Mouse (Mus musculus) thymus, postnatal 25 days (tissue): ENCODE results near the gene Mettl25.

Source experiments
- DNase-seq: peaks from one replicate; pipeline ENCODE4 v3.0.0; 2022

The Mettl25 gene

DNA sequence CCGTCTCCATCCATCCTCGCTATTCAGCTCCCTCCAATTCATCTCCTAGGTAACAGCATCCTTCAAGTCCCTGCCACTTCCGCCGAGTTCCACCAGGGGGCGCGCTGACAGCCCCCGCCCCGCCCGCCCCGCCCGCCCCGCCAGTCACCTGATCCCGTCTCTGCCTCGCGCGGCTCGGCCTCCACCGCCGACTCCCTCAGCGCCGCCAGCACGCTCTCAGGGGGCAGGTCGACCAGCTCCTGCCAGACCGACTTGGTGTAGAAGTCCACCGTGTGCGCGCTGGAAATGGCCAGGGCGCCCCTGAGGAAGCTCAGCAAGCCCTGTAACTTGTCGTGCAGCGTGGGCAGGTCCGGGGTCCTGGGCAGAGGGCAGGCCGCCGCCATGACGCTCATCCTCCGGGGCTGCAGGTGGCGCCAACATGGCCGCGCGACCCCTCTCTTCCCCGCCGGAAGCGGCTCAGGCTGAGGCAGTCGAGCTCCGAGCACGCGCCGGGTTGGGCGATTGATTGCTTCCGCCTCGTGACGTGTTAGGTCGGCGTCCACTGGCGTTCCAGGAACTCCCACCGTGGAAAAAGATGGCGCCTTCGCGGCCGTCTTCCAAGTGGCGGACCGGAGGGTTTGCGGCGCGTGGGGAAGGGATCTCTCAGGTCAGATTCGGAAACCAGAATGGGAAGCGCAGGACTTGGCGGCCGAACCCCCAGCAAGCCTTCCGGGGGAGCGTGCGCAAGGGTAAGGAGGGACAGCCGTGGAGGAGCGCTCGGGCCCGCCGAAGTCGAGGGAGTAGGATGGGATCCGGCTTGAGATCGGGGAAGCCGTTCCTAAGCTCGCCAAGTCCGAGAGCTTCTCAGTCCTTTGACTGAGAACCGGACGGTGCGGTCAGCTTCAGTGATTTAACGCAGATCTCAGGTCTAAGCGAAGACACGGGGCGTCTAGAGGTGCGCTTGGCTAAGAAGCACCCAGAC, at the start of gene Mettl25, which contains the start of gene Ccdc59:
Gene Mettl25, minus strand, starts transcription at position 453 of the 961 bp plus-strand sequence.
Gene Ccdc59, plus strand, starts transcription at position 140 of the 961 bp plus-strand sequence.
- peak; percentile 97 for DNase-seq

DNA sequence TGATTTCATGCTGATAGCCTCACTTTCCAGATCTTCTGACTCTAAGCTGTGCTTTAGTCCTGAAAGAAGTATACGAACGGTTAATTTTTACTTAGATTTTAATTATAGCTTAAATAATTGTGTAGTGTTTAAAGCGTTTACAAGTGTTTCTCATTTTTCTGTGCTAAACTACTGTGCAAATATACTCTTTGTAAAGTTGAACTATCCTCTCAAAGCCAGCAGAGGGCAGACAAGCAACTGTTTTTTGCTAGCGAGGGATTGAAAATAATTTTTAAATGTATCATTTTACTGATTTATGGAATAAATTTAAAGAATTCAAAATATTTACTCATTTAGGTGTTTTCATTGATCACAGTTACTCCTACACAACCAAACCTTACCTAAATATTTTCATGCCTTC, 26.1 kb upstream of the Mettl25 start:
- no peak for DNase-seq

DNA sequence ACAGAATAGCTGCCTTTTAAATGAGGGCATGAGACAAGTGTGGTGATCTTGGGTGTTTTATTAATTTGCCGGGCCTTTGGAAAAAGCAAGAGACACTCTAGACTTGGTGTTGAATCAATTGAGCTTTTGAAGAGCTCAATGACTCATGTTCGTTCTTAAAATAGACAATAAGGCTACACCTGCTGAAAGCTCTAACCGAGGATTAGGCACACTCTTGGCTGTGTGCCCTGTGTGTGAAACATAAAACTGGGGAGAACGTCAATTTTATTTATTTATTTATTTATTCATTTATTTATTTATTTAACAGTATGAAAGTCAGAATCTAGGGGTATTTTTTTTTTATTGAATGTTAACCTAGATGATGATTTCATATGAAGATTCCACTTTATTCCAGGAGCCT, 10.0 kb upstream of the Mettl25 start:
- DNase-seq: no peak

DNA sequence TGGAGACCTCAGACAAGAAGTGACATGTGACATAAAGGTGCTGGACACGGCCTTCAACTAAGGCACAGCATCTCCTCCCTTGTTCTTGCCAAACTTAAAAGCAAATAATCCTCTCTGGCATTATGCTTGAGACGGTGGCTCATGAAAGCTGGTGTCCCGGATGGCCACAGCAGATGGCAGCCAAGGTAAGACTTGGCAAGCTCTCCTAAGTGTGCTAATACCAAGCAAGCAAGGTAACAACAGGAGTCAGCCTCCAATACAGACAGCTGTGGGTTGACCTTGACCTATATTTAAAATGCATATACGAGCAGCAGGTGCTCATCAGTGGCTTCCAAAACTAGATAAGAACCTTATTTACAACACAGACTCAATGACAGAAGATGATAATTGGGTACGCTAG, 9.1 kb upstream of the Mettl25 start:
- no peak for DNase-seq

DNA sequence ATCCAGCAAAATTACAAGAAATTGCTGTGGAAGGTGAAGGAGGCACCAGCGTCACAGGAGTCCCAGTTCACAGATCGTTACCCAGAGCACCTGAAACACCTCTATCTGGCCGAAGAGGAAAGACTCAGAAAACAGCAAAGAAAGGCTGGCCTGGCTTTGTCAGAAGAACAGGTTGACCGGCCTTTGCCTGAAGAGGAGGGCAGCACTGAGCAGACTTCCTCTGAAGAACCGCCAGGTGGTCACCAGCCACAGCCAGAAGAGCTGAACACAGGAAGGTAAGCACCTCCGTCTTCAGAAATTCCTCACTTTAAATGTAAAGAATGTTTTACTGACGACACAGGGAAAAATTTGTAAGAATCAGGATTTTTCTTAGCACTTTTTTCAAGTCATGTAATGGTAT, 1.4 kb upstream of the Mettl25 start:
- no peak for DNase-seq

DNA sequence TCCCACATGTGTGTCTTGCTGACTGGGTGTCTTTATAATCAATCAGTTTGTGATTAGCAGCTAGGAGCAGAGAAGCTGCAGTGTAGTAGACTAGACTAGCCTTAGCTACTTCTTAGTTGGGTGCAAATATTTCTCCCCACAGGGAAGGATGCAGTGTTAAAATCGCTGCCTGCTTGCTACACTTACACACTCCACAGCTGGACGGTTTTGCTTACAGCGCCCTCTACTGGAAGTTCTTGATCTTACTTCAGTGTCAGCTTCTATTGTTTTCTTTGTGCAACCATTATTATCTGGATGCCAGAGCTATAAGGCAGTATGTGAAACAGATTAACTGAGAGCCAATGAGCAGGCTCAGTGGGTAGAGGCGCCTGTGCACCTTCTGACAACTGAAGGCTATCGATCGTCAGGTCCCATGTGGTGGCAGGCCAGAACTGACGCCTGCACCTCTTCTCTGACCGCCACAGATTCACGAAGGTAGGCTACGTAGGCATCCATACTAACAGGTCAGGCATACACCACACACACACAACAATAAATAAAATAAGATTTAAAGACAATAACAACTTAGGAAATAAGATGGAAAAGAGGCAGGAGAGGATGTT, 6.5 kb downstream of the Mettl25 start:
- peak; percentile 24 for DNase-seq

DNA sequence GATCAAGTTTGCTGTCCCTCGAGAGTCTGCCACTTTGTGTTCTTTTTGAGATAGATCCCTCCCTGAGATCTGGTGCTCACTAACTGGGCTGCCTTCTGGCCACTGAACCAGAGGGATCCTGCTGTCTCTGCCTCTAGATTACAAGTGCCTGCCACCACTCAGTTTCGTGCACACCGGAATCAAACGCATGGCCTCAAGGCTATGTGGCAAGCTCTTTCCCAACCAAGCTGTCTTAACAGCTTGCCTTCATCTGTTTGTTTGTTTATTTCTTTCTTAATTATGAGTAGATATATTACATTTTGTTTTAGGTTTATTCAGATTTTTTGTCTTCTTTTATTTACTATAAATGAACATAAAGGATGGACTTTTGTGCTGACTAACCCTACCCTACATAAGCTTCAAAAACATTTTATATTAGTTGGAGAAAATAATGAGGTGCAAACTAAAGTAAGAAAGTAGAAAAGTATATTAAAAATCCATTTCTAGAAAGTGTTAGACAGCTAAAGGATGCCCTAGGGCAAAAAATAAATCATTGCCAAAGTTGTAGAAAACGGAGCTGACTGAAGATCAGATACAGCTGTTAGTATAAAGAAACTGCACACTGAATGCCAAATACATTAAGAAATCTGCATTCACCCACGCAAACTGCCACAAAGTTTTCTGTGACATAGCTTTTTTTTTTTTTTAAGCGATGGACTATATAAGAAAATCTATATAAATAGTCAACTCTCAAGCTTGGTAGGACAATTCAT, 34.7 kb downstream of the Mettl25 start:
- DNase-seq: no peak

DNA sequence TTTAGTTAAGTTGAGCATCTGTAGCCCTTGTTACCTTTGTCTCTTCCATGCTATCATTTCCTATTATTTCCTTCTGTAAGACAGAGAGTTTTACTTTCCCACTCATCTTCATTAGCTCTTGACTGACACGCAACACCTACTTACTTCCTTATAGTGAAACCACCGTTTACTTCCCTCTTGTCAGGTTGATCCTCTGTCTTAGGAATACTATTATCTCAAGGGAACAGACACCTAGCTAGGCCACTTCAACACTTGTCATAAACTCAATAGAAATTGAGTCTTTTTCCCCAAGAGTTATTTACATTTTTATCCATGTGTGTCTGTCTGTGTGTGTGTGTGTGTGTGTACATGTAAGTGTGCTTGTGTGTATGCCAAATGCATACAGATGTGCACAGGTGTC, 37.7 kb downstream of the Mettl25 start:
- DNase-seq: no peak

DNA sequence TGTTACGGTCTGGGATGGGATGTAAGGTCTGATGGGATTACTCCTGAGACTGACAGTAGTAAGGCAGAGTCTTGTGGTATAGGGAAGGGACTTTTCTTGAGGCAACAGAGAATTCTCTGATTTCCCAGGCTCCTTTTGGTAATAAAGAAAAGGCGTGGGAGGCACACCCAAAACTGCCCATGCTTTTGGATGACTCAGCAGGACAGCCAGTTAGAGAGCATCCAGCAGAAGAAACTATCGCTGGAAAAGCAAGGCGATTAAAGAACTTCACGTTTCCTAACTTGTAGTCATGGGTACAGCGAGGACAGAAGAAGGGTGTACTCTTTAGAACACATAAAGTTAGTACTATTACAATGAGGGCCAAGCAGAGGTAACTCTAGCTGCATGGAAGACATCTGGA, 39.0 kb downstream of the Mettl25 start:
- DNase-seq: no peak

DNA sequence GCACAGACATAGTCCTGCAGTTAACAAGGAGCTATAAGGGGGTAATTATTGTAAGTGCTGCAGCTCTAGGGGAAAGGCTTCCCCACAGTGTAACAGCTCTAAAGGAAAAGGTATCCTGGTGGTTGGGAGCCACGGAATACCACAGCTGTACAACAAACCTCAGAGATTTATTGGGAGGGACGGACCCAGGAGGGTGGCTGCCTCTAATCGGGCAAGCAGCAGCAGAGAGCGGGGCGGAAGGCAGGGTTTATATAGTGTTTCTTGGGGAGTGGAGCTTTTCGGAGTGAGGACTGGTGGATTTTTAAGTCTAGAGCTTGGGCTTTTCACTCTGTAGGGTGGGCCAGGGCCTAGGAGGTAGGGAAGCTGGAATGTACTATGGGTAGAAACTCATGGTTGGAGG, 40.0 kb downstream of the Mettl25 start:
- no peak for DNase-seq

DNA sequence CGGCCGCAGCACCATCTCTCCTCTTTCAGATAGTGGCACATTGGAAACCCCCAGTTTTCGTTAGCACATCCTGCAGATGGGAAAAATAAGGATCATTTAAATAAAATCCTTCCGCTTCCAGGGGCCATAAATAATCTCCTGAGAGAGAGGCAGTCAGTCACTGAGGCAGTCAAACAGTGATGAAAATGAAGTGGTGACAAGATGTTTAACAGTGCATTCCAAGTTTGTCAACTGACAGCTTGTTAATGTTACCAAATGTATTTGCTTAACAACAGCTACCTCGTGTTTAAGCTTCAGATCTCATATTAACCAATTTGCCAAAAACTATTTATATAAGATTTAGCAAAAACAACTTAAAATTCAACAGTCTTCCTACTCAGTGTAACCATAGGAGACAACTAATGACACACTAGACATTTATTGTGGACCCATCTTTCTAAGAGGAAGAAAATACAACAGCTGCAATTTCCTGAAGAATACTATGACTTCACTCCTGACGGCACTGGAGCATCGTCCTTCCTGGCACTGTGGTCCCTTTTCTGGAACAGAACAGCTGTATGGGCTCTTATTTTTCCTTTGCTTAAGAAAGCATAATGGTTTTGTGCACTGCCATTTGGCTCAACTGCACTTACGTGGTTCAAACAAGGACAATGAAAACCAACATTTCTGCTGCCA, 43.8 kb downstream of the Mettl25 start:
- DNase-seq: no peak

DNA sequence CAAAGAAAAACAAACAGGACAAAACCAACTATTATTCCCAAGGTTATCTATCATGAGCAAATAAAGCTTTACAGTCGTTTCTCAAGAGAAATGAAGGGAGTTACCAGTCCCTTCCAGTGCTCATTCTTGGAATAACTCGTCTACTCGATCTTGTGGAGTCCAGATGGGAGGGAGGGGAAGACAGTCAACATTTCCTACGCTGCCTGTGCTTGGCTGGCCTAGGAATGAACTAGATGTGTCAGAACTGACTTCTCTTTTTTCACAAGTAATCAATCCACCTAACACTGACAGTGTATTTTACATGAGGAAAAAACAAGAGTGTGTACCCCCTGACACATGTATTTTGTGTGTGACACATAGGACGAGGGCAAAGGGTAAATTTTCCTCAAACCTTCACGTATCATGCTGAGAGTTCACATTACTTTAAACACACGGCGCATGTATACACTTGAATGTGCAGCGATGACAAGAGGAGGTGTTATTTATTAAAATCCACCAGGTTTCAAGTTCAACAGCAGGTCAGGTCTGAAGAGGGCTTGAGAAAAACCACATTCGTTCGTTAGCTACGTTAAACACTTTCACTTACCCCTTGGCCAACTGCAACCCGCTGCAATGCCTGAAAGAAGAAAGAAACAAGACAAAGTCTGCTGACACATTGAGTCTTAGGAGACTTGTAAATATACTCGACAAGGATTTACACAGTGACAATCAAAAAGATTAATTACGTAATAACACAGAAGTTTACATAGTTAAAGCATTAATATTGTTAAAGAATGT, 47.2 kb downstream of the Mettl25 start:
- no peak for DNase-seq

DNA sequence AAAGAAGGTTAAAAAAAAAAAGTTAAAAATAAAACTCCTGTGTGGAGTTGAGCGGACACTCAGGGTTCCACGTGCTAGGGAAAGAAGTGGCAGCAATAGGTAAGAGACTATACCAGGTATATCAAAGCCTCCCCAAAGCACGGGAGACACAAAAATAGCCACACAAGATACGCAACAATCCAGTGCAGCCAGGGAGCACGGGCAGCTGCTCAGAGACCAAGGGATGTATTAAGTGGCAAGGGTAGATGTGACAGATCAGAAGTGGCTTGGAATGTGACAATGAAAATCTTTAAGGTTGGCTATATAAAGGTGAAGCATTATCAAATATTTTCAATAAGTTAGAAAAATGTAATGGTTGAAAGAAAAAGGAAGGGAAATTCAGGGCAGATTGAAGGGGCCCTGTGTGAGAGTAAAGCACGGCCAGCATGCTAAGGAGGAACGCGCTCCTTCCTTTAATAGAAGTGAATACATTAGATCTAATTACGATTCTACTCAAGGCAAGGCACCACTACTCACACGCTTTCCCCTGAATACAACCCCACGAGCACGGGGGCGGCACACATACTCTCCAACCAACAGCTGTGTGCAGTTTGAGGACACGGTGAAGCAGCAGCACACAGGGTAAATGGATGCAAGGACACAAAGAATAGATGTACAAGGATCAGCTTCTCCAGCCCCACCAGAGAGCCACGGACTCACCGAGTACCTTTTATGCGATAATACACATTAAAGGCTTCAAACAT, 52.3 kb downstream of the Mettl25 start:
- no peak for DNase-seq

DNA sequence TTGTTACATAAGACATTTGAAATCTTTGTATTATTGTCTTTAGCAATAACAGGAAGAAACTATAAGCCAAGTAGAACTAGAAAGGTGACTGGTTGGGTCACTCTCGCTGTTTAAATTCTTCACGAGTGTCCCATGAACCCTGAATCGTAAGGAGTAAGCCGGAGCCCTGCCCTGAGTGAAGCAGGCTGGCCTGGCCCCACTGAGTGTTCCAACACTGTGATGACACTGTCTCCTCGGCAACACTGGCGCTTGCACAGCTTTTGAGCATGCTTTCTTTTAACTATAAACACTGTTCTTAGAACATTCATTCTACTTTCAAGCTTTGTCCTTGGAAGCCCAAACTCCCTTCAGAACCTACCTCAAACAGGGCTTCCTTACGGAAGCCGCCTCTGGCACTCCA, 57.4 kb downstream of the Mettl25 start:
- DNase-seq: no peak

DNA sequence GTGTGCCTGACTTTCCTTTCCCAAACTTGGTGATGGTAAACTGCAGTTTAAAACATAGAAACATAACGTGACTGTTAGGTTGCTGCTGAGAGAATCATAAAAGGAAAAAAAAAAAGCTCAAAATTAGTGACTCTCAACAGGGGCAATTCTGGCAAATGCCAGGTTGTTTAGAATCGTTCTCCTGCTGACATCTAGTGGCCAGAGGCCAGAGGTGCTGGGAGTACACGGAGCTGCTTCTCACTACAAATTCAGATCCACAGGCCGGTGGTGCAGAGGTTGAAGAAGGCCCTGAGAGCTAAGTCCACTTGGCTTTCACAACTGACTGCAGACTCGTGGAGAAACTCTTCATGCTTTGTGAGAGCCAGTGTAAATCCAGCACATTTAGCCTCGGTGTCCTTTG, 66.8 kb downstream of the Mettl25 start:
- peak; percentile 32 for DNase-seq

DNA sequence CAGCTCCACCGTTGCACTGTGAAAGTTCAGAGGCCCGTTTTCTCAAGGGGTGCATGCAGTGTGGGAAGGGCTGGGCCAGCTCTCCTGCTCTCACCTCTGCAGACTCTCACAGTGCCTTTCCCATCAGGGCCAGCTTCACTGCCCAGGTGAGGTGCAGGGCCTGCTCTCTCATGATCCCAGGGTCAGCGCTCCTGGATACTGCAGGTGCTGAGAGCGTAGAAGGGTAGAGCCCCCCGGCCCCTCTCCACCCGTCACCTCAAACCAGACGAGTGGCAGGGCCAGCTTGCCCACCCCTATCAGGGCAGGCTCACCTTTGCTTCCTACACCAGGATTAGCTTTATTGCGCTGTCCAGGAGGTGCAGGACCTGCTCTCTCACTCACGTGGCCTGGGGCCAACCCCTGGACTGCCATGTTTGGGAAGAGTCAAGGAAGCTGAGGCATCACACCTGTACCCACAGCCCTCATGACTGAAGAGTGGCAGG, 68.3 kb downstream of the Mettl25 start:
- no peak for DNase-seq

DNA sequence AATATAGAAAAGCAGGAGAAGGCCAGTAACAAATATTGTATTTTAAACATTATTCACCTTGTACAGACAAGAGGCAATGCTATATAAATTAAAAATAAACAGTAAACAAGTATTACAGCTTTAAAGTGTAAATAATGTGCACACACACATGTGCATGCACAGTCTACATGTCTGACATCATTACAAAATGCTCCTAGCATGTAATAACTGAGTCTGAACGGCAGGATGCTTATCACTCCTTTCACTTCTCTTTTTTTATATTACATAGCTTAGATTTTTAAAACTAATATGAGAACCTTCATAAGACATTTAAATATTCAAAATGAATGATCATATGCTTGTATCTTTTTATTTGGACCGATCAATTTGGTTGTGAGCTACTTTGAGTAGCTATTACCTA, 77.2 kb downstream of the Mettl25 start:
- no peak for DNase-seq

DNA sequence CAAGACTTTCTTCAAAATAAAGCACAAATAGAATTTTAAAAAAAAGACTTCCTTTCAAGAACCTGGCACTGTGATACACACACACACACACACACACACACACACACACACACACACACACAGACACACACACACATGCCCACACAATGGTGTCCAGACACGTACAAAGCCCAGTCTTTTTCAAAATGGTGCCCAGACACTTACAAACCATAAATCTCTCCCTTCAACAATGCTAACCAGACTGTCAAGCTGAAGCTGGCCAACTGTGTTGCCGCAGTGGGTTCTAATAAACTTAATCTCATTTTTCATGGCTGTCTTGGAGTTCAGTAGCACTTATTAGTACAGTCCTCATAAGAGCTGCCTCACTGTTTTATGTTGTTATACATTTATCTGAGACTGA, 80.7 kb downstream of the Mettl25 start:
- DNase-seq: no peak

DNA sequence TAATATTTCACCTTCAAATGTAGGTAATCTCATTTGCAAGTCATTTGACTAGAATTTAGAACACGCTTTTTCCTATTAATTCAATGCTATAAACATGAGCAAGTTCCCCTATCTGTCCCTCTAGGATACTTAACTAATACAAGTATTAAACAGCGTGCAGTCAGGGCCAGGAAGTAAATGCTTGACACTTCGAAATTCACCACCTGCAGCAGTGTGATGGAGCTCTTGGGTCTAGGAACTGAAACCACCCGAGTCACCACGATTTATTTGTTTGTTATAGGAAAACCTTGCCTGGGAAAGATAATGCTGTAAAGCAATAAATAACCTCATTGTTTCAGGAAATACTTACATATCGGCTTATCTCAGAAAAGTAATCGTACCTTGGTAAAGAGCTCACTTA, 81.1 kb downstream of the Mettl25 start:
- DNase-seq: no peak

DNA sequence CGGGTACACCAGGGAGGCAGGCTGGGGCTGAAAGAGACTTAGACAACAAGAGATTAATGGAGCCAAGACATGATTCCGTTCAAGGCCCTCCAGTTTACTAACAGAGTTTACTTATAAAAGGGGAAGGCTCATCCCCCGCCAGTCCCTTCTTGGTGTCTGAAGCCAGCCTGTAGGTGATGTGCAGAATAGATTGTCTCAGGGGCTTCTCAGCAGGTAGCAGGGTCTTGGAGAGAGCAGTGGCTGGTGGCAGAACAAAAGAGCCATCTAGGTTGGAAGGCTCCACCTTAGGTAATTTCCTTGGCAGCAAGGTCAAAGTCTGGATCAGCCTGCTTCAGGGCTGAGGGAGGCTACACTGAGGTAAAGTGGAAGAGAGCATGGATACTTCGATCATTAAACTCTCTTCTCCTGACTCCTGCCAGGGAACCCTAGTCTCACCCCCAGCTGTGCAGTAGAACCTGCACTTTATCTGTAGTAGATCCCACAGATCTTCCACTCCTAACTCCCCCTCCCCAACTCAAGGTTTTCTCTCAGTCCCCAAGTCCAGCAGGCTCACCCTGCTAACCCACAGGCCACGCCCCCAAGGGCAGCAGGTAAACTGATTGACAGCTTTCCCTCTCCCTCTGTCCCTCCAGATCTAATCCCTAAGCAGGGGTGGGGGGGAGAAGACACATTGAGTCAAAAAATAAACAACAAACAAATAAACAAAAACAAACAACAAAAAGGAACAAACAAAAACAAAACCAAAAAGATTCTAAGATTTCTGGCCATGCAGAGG, 87.2 kb downstream of the Mettl25 start:
- no peak for DNase-seq
